Mouse (Mus musculus) layer of hippocampus, adult 11-12 months (tissue): ENCODE data around the gene Cldn34b1.
"Not testable (repeated sequence)": the region's sequence is repeated elsewhere in the genome, so short reads cannot be mapped to it uniquely, and the experiment has no call there.

ENCODE experiments used
- DNase-seq: peaks from one replicate; pipeline ENCODE4 v3.0.0; 2022; ENCODE audit warnings: low spot score

Gene Cldn34b1

DNA sequence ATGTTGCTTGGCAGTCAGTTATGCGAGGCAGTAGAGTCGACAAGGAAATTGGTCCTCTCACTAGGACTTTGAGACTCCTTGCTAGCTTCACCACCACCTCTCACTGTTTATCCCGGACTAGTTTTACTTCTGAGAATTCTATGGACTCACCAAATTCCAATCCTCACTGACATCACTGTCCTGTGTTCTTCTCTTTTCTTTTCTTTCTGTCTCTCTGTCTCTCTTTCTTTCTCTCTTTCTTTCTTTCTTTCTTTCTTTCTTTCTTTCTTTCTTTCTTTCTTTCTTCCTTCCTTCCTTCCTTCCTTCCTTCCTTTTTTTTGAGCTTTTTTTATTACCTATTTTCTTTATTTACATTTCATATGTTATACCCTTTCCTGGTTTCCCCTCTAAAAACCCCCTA, at the start of gene Cldn34b1:
TSS of gene Cldn34b1 (minus strand) at position 101 of the 400 bp plus-strand sequence.
- not testable (repeated sequence) for DNase-seq

GRCm38 (mm10) chrX:154935887-154936286, 45.8 kb upstream of the Cldn34b1 start, which contains the start of gene Magea6:
Gene Magea6 (minus strand): TSS chrX:154935987.
- DNase-seq = not testable (repeated sequence)
